Mouse (Mus musculus): ENCODE data around the gene Abhd2. TPM values are rescaled to one million over a fixed set of nuclear protein-coding genes. Genes with fewer than 3 reads are reported as not detected.

The Abhd2 gene
- polyA plus RNA-seq, 1 experiment: 34.0 TPM

DNA sequence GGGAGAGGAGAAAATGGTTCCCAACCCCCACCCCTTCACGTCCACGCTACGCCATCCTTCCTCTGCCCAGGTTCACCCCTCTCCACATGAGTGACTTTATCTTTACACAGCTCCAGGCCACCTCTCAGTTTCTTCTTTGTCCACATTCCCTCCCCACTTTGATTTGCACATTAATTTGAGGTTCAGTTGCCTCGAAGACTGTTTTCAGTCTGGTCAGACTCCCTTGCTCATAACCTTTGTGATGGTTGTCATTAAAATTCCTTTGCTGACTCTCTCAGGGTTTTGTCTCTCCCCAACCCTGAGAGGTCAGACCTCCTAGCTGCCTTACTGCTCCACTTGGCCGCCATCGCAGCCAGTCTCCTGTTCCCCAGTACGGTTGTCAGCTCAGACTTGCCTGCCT lies 121.7 kb downstream of the Abhd2 start:
- WGBS: 72% methylated on average over 7 of the region's 7 CpGs

DNA sequence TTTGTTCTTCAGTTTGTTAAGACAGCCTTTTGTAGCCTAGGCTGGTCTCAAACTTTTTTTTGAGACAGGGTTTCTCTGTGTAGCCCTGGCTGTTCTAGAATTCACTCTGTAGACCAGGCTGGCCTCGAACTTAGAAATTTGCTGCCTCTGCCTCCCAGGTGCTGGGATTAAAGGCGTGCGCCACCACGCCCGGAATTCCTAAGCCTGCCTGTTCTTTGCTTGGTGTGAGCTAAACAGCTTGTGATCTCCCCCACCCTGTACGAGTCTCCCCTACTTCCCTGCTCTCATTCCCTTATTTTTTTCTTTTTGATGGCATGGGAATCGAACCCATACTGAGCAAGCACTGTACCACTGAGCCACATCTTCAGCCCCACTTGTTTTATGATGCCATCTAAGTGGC lies 122.2 kb downstream of the Abhd2 start:
- DNase-seq (ENCODE audit: low read depth, low spot score): no peak
- 70% methylated on average over 7 of the region's 7 CpGs for WGBS

More for the DNA sequence above, 121.7 kb downstream of the Abhd2 start:
- DNase-seq (ENCODE audit: low read depth, low spot score): no peak

DNA sequence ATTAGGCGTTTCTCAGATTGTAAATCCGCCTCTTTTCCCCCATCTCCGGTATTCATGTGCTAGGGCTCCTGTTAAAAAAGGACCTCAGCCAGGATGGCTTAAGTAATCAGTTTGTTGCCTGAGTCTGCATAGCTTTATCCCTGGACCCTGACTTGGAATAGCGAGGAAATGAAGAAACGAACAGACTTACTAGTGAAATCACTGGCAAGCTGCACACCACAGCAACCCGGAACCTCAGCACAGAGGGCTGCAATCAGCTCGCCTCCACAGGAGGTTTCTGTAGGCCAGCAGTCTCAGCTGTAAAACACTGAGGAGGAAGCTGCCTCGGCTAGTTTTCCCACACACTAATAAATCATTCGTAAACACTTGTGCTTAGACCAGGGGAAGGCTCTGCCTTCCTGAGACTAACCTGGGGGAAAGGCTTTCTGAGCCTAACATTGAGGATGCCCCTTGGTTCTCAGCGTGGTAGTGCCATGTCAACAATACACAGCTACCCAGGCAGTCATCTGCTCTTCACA lies 124.5 kb downstream of the Abhd2 start:
- no peak for DNase-seq (ENCODE audit: low read depth, low spot score)
- WGBS: 55% methylated on average over 10 of the region's 10 CpGs

DNA sequence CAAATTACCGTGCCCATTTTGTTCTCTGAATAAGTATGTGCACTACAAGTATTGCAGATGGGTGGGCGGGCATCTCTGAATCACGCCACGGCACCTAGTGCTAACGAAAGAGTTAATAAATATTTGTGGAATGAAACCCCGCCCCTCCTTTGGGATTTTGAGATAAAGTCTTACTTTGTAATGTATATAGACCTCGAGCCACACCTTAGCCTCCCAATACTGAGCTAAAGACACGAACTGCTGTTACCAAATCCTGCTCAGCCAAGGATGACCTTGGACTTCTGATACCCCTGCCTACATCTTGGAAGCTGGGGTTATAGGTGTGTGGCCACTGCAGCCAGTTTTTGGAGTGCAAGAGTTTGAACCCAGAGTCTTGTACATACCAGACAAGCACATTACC lies 125.4 kb downstream of the Abhd2 start:
- DNase-seq (ENCODE audit: low read depth, low spot score): no peak
- 45% methylated on average over 8 of the region's 8 CpGs for WGBS

DNA sequence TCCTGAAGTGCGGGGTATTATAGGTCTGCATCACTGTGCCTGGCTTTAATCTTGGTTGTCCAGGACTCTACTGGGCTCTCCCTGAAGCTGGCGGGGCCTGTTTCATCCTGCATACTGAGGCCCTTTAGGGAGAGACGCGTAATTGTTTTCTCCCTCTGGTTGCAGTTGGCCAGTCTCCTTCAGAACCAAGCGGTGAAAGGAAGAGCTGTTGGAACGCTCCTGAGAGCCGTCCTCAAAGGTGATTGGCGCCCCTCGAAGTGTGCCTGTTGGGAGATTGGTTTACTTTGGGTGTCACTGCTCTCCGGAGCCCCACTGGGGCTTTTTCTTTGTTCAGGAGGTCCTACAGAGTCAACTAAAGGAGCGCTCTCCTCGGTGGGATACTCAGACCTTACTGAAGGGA lies 126.0 kb downstream of the Abhd2 start:
- DNase-seq (ENCODE audit: low read depth, low spot score): no peak
- 84% methylated on average over 12 of the region's 12 CpGs for WGBS

DNA sequence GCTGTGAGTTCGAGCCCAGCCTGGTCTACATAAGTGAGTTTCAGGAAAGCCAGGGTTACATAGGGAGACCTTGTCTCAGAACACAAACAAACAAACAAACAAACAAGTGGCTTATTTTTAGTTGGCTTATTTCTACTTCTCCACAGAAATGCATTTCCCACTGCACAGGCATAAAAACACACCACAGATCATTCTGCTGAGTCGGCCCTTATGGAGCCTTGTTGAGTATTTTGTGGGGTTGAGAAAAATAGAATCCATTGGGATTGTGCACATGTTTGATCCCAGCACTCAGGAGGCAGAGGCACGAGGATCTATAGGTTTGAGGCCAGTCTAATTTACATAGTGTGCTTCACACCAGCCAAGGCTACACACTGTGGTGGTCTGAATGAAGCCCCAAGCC lies 127.3 kb downstream of the Abhd2 start:
- WGBS: 88% methylated on average over 3 of the region's 3 CpGs
- DNase-seq (ENCODE audit: low read depth, low spot score): no peak

DNA sequence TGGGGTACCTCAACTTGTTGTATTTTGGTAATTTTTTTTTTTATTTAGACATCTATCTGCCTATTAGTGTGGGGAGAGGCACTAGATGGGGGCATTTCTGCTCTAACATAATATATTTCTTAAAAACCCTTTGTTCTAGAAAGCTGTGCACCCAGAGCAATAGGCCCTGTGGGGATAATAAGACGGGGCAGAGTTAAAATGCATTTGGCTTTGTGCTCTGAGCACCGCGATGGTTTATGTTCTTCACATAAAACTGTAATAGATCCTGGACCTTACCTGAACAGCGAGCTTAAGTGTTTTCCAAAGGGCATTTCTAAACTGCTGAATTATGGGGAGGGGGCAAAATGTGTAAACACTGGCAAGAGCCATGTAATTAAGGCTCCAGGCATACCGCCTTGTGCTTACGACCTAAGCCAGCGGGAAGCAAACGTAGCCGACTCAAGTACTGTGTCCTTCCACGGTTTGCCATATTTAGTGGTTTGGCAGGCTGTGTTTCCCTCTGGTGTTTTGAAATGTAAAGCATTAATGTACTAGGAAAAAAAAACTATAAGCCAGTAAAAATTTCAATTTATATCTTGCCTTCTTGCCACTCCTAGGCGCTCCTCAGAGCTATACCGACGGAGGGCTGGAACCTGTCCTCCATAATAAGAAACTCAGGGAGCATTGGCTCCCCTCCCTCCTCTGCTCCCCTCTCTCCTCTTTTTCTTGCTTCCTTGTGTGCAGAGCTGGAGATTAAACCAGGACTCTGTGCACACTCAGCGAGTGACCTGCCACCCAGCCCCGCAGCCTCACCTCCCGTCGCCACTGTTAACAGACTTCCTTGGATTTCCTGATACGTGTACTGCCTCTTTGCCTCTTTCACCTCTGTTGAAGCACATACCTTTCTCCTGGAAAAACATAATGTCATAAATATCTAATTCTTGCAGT lies 141.7 kb downstream of the Abhd2 start:
- WGBS: 79% methylated on average over 18 of the region's 18 CpGs
- no peak for DNase-seq (ENCODE audit: low read depth, low spot score)

Other genes starting within 250 kb of the Abhd2 start
- gene Acan, start 219.7 kb upstream of the Abhd2 start, polyA plus RNA-seq (2012; rRNA removed): not detected in 2 replicates
- gene Hapln3, start 142.2 kb upstream of the Abhd2 start, polyA plus RNA-seq (2012; rRNA removed): 0.11 and 0.29 TPM in 2 replicates
- 183 and 218 TPM in 2 replicates for gene Mfge8, start 124.1 kb upstream of the Abhd2 start, polyA plus RNA-seq (2012; rRNA removed)
- gene Rlbp1, start 113.8 kb downstream of the Abhd2 start, polyA plus RNA-seq (2012; rRNA removed): 0.05 TPM in 1 of 2 replicates, not detected in the other
- 1.3 and 2.2 TPM in 2 replicates for gene Fanci, start 118.7 kb downstream of the Abhd2 start, polyA plus RNA-seq (2012; rRNA removed)
- 33.1 and 39.0 TPM in 2 replicates for gene Polg, start 193.2 kb downstream of the Abhd2 start, polyA plus RNA-seq (2012; rRNA removed)

Data from large intestine, adult 2 months (tissue).